Mouse (Mus musculus) MEL-GATA-1-ER (cell line): ENCODE data around the gene Dock3.

Experiments used
- DNase-seq: peaks from one replicate; pipeline ENCODE4 v3.0.0-alpha.2; 2012; ENCODE audit warnings: low read depth; ENCODE audit errors: extremely low read depth

Dock3 gene

DNA sequence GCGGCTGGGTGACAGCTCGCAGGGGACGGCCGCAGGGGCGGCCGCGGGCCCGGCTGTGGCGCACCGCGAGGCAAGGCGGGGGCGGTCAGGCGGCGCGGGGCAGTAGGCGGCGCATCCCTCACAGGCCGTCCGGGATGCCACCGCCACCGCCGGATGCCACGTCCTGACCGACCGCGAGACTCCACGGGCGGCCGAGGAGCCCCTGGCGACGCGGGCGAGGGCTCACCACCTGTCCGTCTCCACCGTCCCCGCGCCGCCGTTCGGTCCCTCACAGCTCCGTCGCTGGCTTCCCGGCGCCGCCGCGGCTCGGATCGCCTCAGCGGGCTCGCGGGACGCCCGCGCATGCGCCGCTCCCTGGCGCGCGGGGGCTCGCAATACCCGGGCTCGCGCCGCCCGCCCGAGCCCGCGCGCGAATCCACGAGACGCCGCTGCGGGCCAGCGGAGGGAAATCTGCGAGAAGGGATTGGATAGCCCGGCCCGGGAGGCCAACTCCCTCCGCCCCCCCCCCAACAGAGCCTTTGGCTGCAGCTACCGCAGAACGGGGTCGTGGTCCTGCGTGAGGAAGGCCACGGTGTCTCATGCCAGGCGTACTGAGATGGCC is at the start of gene Dock3:
Gene Dock3, minus strand, starts transcription at position 371 of the 601 bp plus-strand sequence.
- DNase-seq = no peak

DNA sequence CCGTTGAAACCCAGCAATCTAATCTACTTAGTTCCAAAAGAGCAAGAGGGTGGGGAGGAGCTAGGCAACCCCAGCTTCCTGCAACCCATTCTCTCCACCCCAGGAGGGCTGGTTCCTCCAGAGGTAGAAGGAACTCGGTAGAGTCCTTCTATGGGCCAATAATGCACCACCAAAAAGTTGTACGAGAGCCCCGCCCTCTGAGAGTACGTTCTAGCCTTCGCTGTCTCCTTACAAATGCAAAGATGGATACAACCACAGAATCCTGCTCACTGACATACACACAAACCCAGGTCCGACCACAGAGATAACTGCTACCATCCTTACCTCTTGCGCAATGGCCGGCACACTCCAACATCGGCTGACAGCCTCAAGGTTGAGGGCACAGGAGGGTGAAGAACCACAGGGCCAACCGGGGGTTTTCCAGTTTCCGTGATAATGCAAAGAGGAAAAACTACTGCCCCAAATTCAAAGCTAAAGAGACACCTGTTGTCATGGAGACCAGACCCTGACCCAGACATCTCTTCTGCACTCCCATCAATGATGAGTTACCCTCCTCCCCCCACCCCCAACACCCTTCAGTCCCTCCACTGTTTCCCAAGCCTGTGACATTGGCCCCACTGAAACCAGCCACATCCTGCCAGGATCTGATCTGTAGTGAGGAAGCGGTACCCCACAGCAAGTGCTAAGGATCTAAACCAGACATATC is 48.8 kb upstream of the Dock3 start:
- DNase-seq = peak; percentile 91

DNA sequence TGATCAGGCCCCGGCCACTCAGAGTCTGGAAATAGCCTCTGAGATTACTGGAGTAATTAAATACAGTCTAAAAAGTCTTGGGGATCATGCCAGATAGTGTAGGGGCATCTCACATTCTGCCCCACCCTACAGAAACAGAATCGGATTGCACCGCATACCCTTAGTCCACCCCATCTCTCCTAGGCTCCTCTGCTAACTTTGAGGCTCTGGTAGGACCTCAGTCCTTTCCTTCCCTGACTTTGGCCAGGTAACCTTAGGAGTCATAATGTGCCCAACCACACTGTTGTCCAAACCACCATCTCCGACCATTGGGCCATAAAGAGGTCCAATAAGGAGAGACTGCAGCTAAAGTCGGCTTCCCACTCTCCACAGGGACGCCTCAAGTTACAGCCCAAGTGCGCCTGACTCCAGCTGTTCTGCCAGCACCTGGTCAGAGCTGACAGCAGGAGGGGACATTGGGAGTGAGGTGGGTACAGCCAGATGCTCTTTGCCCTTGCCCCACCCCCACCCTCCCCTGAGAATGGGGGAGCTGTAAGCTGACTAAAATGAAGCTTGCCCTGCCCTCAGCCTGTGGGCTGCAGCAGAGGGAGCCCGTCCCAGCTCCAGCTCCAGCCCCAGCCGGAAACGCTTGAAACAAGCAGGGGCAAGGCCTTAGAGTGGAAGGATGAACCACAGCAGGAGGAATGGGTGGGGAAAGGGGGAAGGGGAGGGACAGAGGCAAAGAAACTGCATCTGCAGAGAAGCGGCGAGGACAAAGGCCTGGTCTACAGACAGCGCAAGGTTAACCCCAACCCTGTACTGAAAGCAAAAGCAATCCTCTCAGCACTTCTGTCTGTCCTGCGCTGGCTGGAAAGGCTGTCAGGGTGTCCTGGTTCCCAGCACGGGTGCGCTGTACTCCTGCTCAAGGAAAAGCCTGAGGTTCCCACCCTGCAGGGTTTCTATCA is 47.9 kb upstream of the Dock3 start:
- no peak for DNase-seq

DNA sequence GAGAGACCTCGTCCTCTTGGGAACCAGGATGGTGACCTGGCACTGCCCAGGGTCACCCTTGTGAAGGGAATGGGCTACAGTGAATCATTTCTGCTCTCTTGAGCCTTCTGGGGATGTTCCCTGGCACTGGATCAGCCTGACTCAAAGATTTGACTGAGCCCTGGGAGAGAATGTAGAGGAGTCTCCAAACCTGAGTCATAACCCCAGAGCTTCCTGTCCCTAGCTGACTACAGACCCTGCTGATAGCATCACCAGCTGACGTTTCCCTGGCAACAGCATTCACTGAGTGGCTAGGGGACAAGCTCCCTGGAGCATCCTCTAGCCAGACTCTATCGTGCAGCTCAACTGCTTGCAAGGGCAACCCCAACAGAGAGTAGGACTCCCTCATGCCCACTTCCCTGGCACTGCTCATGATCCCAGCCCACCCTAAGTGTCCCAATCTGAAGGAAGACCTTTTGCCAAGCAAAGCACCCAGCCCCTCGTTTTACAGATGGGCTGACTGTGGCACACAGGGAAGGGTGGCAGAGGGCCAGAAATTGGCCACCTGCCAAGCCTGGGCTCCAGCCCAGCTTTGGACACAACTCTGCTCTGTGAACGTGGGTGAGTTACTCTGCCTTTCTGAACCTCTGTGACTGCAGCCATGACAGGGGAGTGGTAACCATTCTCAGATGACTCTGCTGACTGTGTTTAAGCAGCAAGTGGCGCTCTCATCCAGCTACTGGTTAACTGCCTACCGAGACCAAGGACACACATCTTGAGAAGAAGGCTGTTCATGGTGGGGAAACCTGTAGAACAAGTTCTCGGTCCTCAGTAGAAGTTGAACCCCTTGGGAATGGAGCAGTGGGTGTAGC is 47.0 kb upstream of the Dock3 start:
- no peak for DNase-seq

DNA sequence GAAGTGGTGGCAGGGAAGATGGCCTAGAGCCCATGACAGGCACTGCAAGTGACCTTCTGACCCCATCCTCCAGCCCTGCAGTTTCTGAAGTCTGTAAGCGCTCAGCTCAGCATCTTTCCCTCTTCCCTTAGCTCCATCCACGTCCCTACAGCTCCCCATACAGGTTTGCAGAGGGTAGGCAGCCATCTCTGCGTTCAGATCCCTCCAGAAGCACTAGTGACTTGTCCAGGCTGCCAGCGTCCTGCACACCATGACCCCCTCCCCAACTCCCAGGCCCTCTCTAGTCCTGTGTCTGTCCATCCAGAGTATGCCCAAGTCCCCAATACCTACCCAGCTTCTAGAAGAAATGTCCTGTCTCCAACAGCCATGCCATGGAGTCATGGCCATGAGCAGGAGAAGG is 46.4 kb upstream of the Dock3 start:
- DNase-seq = no peak

DNA sequence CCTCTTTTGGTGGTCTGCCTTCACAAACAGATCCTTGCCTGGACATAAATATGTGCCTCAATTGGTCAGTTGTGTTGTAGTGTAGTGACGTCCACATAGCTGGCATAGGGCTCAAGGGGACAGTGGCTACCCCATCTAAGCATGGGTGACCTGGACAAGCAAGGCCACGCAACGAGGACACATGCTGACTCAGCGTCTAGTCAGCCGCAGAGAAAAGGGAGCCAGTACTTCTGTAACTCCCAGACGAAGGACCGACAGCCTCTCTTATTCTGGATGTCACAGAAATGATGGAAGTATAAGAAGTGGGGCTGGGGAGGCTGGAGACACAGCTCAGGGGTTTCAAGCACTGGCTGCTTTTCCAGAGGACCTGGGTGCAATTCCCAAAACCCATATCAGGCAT is 45.9 kb upstream of the Dock3 start:
- no peak for DNase-seq

DNA sequence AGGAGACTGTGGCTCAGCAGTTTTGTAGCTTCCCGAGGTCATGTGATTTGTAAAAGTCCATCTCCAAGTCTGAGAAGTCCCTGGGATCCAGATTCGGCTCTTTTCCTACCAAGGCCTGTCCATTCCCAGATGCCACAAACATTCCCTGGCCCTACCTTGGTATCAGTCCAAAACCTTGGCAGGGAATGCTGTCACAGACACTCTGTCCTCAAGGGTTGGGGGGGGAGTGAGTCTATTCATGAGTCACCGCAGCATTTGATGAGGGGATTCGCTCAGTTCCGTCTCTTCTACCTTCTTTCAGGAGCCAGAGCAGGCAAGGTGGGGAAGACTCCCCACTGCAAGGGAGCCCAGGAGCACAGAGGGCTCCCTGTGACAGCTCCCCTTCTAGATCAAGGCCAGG is 44.0 kb upstream of the Dock3 start:
- no peak for DNase-seq

DNA sequence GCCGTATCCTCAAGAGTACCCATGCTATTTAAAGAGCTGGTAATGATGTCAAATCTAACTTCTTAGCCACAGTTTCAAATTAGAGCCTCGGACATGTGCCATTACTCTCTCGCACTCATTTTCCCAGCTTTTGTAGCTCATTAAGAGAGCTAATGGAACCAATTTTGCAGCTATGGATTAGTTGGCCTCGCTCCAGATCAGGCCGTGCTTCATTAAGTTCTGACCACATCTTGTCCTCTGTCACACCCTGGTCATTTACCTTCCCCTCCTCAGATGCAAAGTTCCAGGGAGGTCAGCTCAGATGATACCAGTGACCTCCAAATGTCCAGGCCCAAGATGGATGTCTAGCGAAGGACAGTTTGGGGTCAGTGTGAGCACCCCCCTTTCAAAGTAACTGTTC is 43.0 kb upstream of the Dock3 start:
- DNase-seq = no peak

DNA sequence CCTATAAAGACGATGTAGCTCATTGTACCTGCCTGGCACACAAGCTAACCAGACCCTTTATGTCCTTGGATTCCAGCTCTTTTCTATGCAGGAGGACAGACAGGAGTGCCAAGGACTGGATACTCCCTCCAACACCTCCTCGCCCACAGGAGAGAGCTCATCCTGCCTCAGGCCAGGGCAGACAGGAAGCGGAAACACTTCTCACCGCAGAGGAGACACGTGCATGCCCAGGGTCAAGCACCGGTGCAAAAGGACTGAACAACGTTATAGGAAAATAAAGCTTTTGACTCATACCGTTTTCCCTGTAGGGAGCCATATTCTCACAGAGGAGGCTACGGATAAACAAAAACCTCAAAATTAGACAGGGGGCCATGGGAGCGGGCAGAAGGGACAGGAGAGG is 41.5 kb upstream of the Dock3 start:
- DNase-seq = no peak

DNA sequence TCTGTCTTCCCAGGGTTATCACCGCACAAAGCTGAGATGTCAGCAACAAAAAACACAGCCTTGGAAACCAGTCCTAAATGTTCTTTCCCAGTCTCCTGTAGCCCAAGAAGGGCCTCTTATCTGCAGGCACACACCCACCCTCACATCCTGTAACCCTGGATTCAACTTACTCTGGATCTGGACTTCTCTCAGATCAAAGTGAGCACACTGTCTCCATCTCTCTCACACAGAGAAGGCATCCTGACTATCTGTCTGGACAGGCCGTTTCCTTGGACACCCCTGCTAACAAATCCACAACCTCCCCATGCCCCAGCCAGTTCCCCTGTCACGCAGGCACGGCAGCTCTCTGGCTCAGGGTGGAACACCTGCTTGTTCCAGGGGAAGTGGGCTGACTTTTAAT is 40.6 kb upstream of the Dock3 start:
- DNase-seq = peak; percentile 89

DNA sequence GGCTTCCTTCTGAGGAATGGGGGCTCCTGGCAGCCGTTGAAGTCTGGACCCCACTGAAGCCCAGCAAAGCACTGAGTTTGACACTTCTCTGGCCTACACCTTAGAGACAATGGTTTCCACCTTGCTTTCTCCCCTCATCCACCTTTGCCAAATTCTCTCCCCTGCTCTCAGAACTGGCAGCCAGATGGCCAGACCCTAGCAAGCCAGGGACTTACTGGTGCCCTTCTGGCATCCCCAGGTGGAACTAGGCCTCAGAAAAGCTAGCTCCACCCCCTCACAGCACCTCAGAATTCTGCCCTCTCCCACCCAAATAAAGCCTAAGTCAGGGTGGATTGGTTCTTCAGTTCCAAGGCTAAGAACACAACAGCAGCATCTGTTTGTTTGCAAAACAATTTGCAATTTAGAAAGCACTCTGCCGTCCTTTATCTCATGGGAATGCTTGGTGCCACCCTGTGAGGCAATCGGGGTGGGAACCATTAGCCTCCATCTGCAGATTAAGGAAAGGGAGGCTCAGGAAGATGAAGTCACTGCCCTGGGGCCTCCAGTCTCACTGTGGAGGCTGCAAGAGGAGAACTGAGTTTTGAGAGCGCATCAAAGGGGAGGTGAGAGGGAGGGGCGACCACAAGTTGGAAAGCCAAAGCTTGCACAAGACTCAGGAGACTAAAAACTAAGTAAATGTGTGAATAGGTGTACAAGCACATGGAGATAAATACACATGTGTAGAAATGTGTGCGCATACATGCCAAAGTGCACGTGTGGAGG is 39.6 kb upstream of the Dock3 start:
- DNase-seq = no peak

DNA sequence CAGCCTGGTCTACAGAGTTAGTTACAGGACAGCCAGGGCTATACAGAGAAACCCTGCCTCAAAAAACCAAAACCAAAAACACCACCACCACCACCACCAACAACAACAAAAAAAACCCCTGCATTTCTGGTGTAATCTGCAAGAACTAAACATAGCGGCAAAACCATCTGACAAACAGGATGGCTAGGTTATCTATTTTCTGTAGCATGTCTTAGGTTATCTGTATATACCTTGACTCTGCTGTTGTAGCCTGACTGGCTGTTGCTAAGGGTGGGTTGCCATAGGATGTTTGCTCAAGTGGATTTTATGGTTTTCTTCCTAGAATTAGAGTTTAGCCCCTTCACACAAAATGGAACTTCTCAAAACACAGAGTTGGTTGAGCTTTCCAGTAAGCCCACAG is 38.1 kb upstream of the Dock3 start:
- DNase-seq = no peak

DNA sequence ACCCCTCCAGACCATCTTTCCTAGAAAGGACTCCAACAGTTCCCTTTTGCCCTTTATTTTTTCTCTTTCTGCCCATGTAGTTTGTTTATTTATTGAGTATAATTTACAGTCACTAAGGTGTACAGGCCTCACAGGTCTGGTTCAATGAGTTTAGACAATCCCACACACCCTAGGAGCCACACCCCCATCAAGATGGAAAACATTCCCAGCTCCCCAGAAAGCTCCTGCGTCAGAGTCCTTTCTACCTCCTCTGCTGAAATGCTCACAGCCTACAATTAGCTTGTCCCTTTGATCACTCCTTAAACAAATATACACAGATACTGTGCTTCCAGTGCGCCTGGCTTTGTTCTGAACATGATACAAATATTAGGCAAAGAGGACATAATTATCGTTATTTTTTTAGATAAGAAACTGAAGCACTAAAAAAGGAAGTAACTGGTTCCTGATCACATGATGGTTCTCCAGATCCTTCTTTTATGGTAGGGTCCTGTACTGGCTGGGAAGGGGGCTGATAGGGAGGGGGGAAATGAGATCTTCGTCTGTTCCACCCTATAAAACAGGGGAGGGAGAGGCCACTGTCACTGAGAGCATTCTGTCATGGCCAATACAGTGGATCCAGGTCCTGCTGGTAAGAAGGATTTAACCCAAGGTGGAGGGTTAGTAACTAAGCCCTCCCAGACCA is 36.2 kb upstream of the Dock3 start:
- no peak for DNase-seq

DNA sequence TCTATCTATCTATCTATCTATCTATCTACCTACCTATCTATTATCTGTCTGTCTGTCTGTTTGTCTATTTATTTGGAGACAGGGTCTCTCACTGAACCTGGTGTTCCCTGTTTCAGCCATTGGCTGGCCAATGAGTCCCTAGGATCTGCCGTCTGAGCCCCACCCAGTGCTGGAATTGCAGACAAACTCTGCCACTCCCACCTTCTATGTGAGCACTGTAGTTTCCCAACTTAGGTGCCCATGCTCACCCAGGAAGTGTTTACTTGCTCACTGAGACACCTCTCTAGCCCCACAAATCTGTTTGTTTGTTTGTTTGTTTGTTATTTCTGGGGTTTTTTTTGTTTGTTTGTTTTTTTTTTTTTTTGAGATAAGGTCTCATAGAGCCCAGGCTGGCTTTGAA is 35.3 kb upstream of the Dock3 start:
- DNase-seq = no peak

DNA sequence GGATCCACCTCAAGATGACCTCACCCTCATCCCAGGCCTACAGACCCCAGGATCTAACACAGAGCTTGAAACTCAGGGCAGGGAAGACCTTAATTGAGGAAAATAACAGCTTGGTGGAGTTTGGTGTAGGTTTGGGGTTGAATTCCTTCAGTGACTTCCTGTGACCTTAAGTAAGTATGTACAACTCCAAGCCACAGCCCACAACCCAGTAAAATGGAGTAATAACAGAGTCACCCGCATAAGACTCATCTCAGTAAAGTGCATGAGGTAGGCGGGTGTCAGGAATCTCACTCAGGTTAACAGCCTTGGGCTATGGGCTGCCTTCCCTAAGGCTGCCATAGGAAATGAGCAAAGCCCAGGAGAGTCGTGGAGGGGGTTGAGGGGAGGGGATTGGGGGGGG is 33.0 kb upstream of the Dock3 start:
- no peak for DNase-seq

DNA sequence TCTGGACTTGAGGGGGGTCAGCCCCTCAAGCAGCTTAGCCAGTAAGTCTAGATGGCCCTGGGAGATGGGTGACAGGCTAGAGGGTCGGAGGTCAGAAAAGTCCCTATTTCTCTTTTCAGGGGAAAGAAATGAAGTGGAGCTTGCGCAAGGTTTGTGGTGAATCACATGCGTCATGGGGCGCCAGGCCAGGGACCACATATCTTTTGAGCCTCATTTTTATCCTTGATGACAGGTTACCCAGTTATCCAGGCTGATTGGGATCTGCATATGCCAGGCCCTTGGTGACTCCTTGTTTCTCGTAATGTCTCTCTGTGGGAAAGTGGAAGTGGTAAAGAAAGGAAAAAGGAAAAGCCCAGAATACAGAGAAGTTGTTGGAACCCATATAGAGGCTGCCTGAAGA is 32.2 kb upstream of the Dock3 start:
- DNase-seq = no peak

DNA sequence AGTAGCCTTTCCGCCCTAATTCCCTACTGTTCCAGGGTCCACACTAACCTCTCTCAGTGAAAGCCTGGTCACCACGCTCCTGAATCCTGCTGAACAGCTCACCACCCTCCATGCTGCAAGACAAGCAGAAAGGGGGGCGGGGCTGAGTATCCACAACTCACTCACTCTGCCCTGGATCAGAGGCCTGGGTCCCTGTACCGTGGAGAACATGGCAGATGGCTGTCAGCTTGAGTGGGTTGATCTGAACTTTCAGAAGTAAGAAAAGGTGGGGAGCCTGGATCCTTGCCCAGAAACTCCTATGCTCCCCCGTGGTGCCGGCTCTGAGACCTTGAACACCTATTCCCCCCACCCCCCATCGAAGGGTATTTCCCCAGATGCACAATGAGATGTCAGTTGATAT is 30.7 kb upstream of the Dock3 start:
- DNase-seq = no peak

DNA sequence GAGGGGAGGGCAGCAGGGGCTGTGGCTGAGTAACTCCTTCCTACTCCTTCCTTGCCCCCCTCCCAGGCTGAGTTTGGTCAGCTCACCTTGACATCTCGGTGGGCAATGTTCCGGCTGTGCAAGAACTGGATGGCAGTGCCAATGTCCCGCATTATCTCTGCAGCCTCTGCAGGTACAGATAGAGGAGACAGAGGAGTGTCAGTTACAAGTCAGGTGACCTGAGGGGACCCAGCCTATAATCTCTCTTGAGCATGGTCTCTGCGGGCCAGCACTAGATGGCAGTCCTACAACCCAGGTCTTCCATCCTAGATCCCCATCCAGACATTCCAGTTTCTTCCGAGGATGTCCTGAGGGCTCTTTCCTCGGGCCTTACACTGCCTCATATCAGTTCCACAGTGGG is 30.1 kb upstream of the Dock3 start:
- no peak for DNase-seq

DNA sequence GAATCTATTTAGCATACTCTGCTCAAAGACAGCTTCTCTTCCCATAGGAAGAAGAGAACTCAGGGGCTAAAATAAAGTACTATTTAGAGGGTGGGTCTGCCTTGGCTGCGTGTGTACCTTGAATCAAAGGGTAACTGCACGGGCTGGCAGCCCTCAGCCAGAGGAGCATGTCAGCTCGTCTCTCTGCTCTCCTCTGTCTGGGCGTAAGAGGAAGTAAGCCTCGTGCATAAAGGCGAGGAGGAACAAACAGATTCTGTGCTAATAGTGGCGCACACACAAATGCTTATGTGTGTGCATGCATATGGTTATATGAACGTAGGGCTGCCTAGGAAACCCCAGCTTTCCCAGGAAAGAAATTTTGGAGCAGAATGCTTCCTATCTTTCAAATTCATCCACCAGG is 29.1 kb upstream of the Dock3 start:
- peak; percentile 56 for DNase-seq

DNA sequence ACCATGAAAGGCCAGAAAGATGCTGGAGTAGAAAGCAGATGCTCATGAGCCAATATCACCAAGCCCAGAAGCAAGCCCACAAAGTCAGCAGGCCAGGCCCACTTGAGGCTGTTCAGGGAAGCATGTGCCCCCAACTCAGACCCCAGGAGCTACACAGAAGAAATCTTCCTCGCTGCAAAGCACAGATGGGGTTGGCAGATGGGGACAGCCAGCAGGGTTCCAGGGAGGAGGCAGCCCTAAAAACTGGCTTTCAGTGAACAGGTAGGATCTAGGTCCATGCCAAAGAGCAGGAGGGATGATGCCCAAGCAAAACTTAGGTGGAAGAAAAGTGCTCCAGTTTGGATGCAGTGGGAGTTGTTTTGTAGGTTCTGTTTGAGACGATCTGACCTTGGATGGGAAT is 28.7 kb upstream of the Dock3 start:
- no peak for DNase-seq
